Mouse (Mus musculus): ENCODE measurements at regions not wholly inside any gene's neighbourhood (a gene's known extent, or its start where the extent isn't known, plus 50 kb on each side); places are given as distances from the start of the nearest gene placed in this dataset.
A peak's percentile ranks its signal among the peaks of the same experiment; 100 is the strongest.

DNA sequence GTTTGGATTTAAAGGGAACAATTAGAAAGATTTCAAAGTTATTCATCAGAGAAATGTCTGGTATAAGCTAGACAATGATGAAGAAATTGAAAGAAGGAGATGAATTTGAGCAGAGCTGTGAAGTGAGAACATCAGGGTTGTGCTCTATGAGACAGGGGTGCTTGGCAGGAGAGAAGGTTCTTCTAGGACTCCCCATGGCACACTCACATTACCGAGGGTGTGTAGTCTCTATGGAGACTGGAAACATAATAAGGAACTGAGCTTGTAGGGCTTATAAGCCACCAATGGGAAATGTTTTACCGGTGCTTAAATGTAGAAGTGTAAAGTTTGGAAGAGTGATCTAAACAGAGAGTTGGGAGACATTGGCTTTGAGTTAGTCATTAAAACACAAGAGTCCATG lies 889.9 kb downstream of the Stim2 start:
- Histone ChIP-seq H3K4me1 (ENCODE audit: control insufficient read depth, insufficient read depth, low read length) (no peaks in the 10 kb centered on the region), H3K36me3 (ENCODE audit: control insufficient read depth, insufficient read depth, low read length) (no peaks in the 10 kb centered on the region), H3K9ac (replicated peaks; ENCODE audit: low read length) (no peak overlapping the region), H3K4me3 (replicated peaks; ENCODE audit: low read depth, low read length) (no peak overlapping the region), H3K4me2 (ENCODE audit: low read length) (no peak overlapping the region), H3K9me3 (ENCODE audit: control insufficient read depth, low read length) (no peaks in the 10 kb centered on the region), H3K27me3 (ENCODE audit: control insufficient read depth, insufficient read depth, low read length) (no peaks in the 10 kb centered on the region), H3K27ac (replicated peaks; ENCODE audit: low read depth, low read length) (no peak overlapping the region)
- DNase-seq: no peak
- ATAC-seq (ENCODE audit: low FRiP score, low TSS enrichment): no peak
- 89% methylated on average over 2 of the region's 2 CpGs for WGBS

GRCm38 (mm10) chr5:54894496-54895250 lies 896.4 kb downstream of the Stim2 start:
- Histone ChIP-seq H3K9me3 (ENCODE audit: control insufficient read depth, low read length) (no peaks in the 10 kb centered on the region), H3K9ac (replicated peaks; ENCODE audit: low read length) (0 out of 2 replicates have a peak overlapping the region, but pooled peaks have one; percentile 31), H3K4me1 (ENCODE audit: control insufficient read depth, insufficient read depth, low read length) (peaks cover 12% of the 10 kb centered on the region; the same call in 1 of the 2 replicates), H3K27ac (replicated peaks; ENCODE audit: low read depth, low read length) (peak overlapping the region; percentile 62), H3K36me3 (ENCODE audit: control insufficient read depth, insufficient read depth, low read length) (no peaks in the 10 kb centered on the region), H3K4me3 (replicated peaks; ENCODE audit: low read depth, low read length) (no peak overlapping the region), H3K27me3 (ENCODE audit: control insufficient read depth, insufficient read depth, low read length) (no peaks in the 10 kb centered on the region), H3K4me2 (ENCODE audit: low read length) (peak overlapping the region; percentile 29; the same call in 1 of the 2 replicates)
- ATAC-seq (ENCODE audit: low FRiP score, low TSS enrichment) (peak; percentile 27; the same call in 1 of the 2 replicates), DNase-seq (peak; percentile 59)
- WGBS: 53% methylated on average over 10 of the region's 10 CpGs

Data from midbrain, embryonic 14.5 days (tissue).